Mouse (Mus musculus): Measurements from ENCODE around the gene Slc9a2. TPM values are rescaled to one million over a fixed set of nuclear protein-coding genes. Genes with fewer than 3 reads are reported as not detected.
A peak's percentile ranks its signal among the peaks of the same experiment; 100 is the strongest.

Slc9a2 gene
- polyA plus RNA-seq, 1 experiment from 2014 or later, result not detected

DNA sequence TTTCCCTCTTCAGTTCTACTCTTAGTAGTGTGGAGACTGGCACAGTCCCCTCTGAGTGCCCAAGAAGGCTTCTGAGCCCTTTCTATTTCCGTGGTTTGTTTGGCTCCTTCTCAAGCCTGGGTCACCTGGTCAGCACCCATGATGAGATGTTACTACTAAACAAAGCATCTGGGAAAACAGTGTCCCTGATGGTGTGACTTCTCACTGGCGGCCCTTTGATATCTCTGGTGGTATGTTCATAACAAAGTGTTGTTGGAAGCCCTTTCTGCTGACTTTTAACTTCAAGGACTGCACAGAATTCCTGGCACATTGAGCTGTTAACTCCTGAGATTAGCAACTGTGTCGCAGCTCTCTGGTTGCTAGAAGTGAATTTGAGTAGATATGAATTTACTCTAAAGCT is 10.3 kb upstream of the Slc9a2 start:
- DNase-seq (ENCODE audit: low spot score), result no peak
- no peaks in the 10 kb centered on the region for H3K36me3 ChIP-seq
- no peak overlapping the region for H3K27ac ChIP-seq
- 0 out of 2 replicates have a peak, but pooled peaks cover 9% of the 10 kb centered on the region for H3K27me3 ChIP-seq (ENCODE audit: low read depth, poor library complexity, severe bottlenecking)
- no peaks in the 10 kb centered on the region; the same call in 1 of the 2 replicates for H3K9me3 ChIP-seq (replicated peaks)
- WGBS, result 85% methylated on average over 3 of the region's 3 CpGs
- H3K4me1 ChIP-seq, result peaks cover 4% of the 10 kb centered on the region; the same call in 1 of the 2 replicates
- no peak overlapping the region for H3K4me3 ChIP-seq

- DNase-seq (ENCODE audit: low spot score), result no peak
- H3K9me3 ChIP-seq (replicated peaks), result no peaks in the 10 kb centered on the region; the same call in 1 of the 2 replicates
- H3K4me3 ChIP-seq, result no peak overlapping the region
- H3K27me3 ChIP-seq (ENCODE audit: low read depth, poor library complexity, severe bottlenecking), result no peaks in the 10 kb centered on the region
- H3K36me3 ChIP-seq, result no peaks in the 10 kb centered on the region
- peaks cover 4% of the 10 kb centered on the region; the same call in 1 of the 2 replicates for H3K4me1 ChIP-seq
- no peak overlapping the region for H3K27ac ChIP-seq
- 93% methylated on average over 4 of the region's 4 CpGs for WGBS
Measured at GRCm38 (mm10) chr1:40671490-40671889, 8.9 kb upstream of the Slc9a2 start.

- WGBS, result 46% methylated on average over 5 of the region's 5 CpGs
- Histone ChIP-seq H3K27me3 (ENCODE audit: low read depth, poor library complexity, severe bottlenecking) (peaks cover 53% of the 10 kb centered on the region), H3K4me1 (peaks cover 19% of the 10 kb centered on the region)
Measured at GRCm38 (mm10) chr1:40677306-40677705, 3.1 kb upstream of the Slc9a2 start.

DNA sequence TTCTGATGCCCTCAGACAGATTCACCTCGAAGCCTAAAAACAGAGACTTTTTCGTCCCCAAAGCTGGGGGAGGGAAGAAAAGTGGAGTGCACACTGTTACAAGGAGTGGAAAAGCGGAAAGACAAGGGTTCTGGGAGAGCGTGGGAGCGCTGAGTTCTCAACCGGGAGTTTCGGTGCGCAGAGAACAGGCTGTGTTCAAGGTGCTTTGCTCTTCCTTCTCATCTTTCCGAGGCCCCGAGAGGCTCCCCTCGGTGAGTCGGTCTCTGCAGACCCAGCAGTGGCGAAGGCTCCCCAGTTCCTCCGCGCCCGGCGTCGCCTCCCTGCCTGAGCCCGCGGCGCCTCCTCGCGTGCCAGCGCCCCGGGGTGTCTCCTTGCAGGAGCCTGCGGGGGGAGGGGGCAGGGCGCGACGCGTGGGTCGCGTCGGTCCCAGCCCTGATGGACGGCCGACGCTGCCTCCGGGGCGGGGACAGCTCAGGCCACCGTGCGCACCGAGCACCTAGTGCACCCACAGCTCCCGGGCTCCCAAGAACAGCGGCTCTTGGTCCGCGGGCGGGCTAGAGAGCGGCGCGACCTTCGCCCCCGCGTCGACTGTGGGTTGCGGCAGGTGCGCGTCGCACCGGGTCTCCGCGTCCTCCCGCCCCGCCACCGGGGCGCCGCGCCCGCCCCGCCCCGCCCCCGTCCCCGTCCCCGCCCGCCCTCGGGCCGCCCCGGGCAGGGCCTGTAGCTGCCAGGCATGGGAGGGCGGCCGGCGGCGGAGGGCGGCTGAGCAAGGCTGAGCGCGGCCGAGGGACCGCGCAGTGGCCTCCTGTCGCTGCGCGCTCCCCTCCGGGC is 709 bp downstream of the Slc9a2 start:
- under 1% methylated on average over 62 of the region's 90 CpGs for WGBS
- Histone ChIP-seq H3K4me3 (peak overlapping the region; percentile 54), H3K27me3 (ENCODE audit: low read depth, poor library complexity, severe bottlenecking) (peaks cover 77% of the 10 kb centered on the region), H3K9me3 (replicated peaks) (no peaks in the 10 kb centered on the region), H3K4me1 (peaks cover 19% of the 10 kb centered on the region), H3K27ac (no peak overlapping the region), H3K36me3 (no peaks in the 10 kb centered on the region)
- peak; percentile 50 for DNase-seq (ENCODE audit: low spot score)

More at GRCm38 (mm10) chr1:40677306-40677705, 3.1 kb upstream of the Slc9a2 start:
- Histone ChIP-seq H3K9me3 (replicated peaks) (no peaks in the 10 kb centered on the region), H3K27ac (no peak overlapping the region), H3K36me3 (no peaks in the 10 kb centered on the region), H3K4me3 (no peak overlapping the region)
- no peak for DNase-seq (ENCODE audit: low spot score)

GRCm38 (mm10) chr1:40681699-40682510 is 1.5 kb downstream of the Slc9a2 start:
- Histone ChIP-seq H3K4me3 (peak overlapping the region; percentile 54), H3K4me1 (peaks cover 19% of the 10 kb centered on the region), H3K36me3 (no peaks in the 10 kb centered on the region), H3K27ac (no peak overlapping the region), H3K9me3 (replicated peaks) (no peaks in the 10 kb centered on the region), H3K27me3 (ENCODE audit: low read depth, poor library complexity, severe bottlenecking) (peaks cover 77% of the 10 kb centered on the region)
- 5% methylated on average over 43 of the region's 44 CpGs for WGBS
- peak; percentile 50 for DNase-seq (ENCODE audit: low spot score)

- no peaks in the 10 kb centered on the region for H3K9me3 ChIP-seq (replicated peaks)
- H3K27ac ChIP-seq, result no peak overlapping the region
- no peaks in the 10 kb centered on the region for H3K27me3 ChIP-seq (ENCODE audit: low read depth, poor library complexity, severe bottlenecking)
- H3K36me3 ChIP-seq, result no peaks in the 10 kb centered on the region
- WGBS, result 90% methylated on average over 13 of the region's 13 CpGs
- H3K4me1 ChIP-seq, result no peaks in the 10 kb centered on the region
- no peak for DNase-seq (ENCODE audit: low spot score)
- H3K4me3 ChIP-seq, result no peak overlapping the region
Measured at GRCm38 (mm10) chr1:40694296-40694695, 13.9 kb downstream of the Slc9a2 start.

DNA sequence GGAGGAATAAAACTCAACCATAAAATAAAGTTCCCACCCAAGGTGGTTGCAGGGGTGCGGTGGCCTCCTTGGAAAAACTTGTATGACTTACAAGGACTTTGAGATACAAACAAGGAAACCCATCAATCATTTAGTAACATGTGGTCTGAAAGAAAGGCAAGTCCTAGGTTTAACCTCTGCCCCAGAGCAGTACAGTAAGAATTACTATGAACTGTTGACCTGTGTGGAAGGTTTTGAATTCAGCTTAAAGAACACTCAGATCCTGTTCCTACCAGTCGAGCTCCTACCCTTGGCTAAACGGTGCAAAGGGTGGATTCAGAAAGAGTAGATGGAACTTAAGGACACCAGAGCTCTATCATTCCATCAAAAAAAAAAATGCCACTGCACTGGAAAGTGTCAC is 16.1 kb downstream of the Slc9a2 start:
- no peak overlapping the region for H3K27ac ChIP-seq
- no peaks in the 10 kb centered on the region for H3K36me3 ChIP-seq
- no peaks in the 10 kb centered on the region for H3K27me3 ChIP-seq (ENCODE audit: low read depth, poor library complexity, severe bottlenecking)
- WGBS, result 88% methylated on average over 3 of the region's 3 CpGs
- H3K4me3 ChIP-seq, result no peak overlapping the region
- H3K9me3 ChIP-seq (replicated peaks), result no peaks in the 10 kb centered on the region
- no peaks in the 10 kb centered on the region for H3K4me1 ChIP-seq
- DNase-seq (ENCODE audit: low spot score), result no peak

GRCm38 (mm10) chr1:40705099-40705498 is 24.7 kb downstream of the Slc9a2 start:
- Histone ChIP-seq H3K9me3 (replicated peaks) (no peaks in the 10 kb centered on the region), H3K27me3 (ENCODE audit: low read depth, poor library complexity, severe bottlenecking) (no peaks in the 10 kb centered on the region), H3K4me1 (no peaks in the 10 kb centered on the region), H3K27ac (no peak overlapping the region), H3K36me3 (no peaks in the 10 kb centered on the region), H3K4me3 (no peak overlapping the region)
- no peak for DNase-seq (ENCODE audit: low spot score)
- 93% methylated on average over 4 of the region's 4 CpGs for WGBS

GRCm38 (mm10) chr1:40714950-40715349 is 34.6 kb downstream of the Slc9a2 start:
- Histone ChIP-seq H3K36me3 (no peaks in the 10 kb centered on the region), H3K27ac (no peak overlapping the region), H3K27me3 (ENCODE audit: low read depth, poor library complexity, severe bottlenecking) (no peaks in the 10 kb centered on the region), H3K4me3 (no peak overlapping the region), H3K4me1 (no peaks in the 10 kb centered on the region), H3K9me3 (replicated peaks) (no peaks in the 10 kb centered on the region)
- 92% methylated on average over 9 of the region's 9 CpGs for WGBS
- DNase-seq (ENCODE audit: low spot score), result no peak

DNA sequence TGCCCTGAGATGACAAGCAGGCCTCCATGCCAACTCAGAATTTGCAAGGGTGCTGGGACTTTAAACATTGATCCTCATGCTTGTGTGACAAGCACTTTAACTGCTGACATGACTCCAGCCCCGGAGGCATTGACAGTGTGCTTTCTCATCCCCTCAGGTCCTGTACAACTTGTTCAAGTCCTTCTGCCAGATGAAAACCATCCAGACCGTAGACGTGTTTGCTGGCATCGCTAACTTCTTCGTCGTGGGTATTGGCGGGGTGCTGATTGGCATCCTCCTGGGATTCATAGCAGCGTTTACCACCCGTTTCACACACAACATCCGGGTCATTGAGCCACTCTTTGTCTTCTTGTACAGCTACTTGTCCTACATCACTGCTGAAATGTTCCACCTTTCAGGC is 45.7 kb downstream of the Slc9a2 start:
- WGBS, result 95% methylated on average over 10 of the region's 10 CpGs
- H3K4me3 ChIP-seq, result no peak overlapping the region
- H3K27ac ChIP-seq, result no peak overlapping the region
- no peaks in the 10 kb centered on the region for H3K9me3 ChIP-seq (replicated peaks)
- H3K27me3 ChIP-seq (ENCODE audit: low read depth, poor library complexity, severe bottlenecking), result no peaks in the 10 kb centered on the region
- no peaks in the 10 kb centered on the region for H3K36me3 ChIP-seq
- no peak for DNase-seq (ENCODE audit: low spot score)
- no peaks in the 10 kb centered on the region for H3K4me1 ChIP-seq

GRCm38 (mm10) chr1:40727404-40727803 is 47.0 kb downstream of the Slc9a2 start:
- DNase-seq (ENCODE audit: low spot score), result no peak
- WGBS, result 87% methylated on average over 7 of the region's 7 CpGs
- Histone ChIP-seq H3K4me1 (no peaks in the 10 kb centered on the region), H3K4me3 (no peak overlapping the region), H3K27ac (no peak overlapping the region), H3K27me3 (ENCODE audit: low read depth, poor library complexity, severe bottlenecking) (no peaks in the 10 kb centered on the region), H3K9me3 (replicated peaks) (no peaks in the 10 kb centered on the region), H3K36me3 (no peaks in the 10 kb centered on the region)

DNA sequence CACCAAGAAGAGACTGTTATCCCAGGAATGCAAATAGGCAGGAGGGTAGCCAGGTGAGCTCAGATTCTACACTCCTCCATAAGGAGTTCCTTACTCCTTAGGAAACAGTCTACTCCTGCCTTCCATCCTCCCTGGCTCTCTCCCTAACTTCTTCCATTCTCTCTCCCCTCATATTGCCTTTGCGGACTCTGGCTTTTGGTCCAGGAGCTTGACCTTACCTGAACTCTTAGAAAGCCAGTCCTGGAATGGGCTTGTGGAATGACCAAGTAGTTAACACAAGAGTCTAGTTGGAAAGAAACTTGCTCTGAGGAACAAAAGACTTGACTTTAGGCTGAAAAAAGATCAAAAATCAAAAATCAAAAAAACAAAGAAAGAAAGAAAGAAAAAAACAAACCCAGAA is 48.3 kb downstream of the Slc9a2 start:
- no peaks in the 10 kb centered on the region for H3K9me3 ChIP-seq (replicated peaks)

GRCm38 (mm10) chr1:40737671-40738070 is 57.3 kb downstream of the Slc9a2 start:
- Histone ChIP-seq H3K9me3 (replicated peaks) (no peaks in the 10 kb centered on the region), H3K27me3 (ENCODE audit: low read depth, poor library complexity, severe bottlenecking) (no peaks in the 10 kb centered on the region), H3K4me3 (no peak overlapping the region), H3K27ac (no peak overlapping the region), H3K4me1 (no peaks in the 10 kb centered on the region), H3K36me3 (no peaks in the 10 kb centered on the region)
- no peak for DNase-seq (ENCODE audit: low spot score)
- WGBS, result 73% methylated on average over 8 of the region's 8 CpGs

More for the DNA sequence above, 48.3 kb downstream of the Slc9a2 start:
- no peak overlapping the region for H3K27ac ChIP-seq
- DNase-seq (ENCODE audit: low spot score), result no peak
- no peaks in the 10 kb centered on the region for H3K36me3 ChIP-seq
- WGBS, result 96% methylated on average over 1 of the region's 1 CpGs
- no peaks in the 10 kb centered on the region for H3K27me3 ChIP-seq (ENCODE audit: low read depth, poor library complexity, severe bottlenecking)
- no peak overlapping the region for H3K4me3 ChIP-seq
- no peaks in the 10 kb centered on the region for H3K4me1 ChIP-seq

All from limb, embryonic 10.5 days (tissue).